Mouse (Mus musculus): ENCODE results near the gene Hist1h4f. TPM values are rescaled to one million over a fixed set of nuclear protein-coding genes. Genes with fewer than 3 reads are reported as not detected.

The Hist1h4f gene
- polyA plus RNA-seq, 1 experiment from 2014 or later: 2.2 TPM

DNA sequence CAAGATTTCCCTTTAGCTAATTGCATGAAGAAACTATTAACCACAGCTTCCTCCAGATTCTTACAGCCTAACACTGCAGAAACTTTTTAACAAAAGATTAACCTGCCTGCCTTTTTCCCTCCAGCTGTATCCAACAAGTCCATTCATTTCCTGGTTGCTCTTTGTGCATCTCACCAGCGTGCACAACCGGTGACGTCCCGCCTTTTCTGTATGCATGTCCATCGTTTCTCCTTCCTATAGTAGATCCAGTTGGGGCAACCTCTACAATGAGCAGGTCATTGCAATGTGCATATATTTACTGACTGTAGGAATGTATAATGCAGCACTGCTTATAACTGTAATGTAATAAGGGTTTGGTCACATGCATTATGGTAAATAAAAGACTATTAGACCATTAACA is 27.5 kb downstream of the Hist1h4f start:
- Histone ChIP-seq H3K27me3 (no peaks in the 10 kb centered on the region), H3K4me1 (peaks cover 16% of the 10 kb centered on the region), H3K4me2 (no peak overlapping the region), H3K9me3 (replicated peaks) (no peaks in the 10 kb centered on the region), H3K36me3 (ENCODE audit: poor library complexity, severe bottlenecking) (no peaks in the 10 kb centered on the region), H3K9ac (no peak overlapping the region), H3K4me3 (no peak overlapping the region), H3K27ac (no peak overlapping the region)
- no peak for ATAC-seq
- 52% methylated on average over 5 of the region's 5 CpGs for WGBS

DNA sequence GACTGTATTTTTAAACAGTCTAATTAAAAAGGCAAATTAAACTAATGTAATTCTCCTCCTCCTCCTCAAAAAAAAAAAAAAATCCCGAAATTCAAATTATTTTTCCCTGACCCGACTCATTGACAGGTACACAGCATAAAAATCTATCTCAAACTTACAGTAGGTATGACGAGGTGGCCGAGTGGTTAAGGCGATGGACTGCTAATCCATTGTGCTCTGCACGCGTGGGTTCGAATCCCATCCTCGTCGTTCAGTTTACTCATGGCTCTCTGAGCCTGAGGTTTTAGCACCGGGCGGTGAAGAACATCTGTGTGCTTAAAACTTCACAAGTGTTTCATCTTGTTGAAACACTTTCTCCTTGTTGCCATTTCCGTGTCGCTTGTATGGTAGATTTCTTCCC is 29.7 kb downstream of the Hist1h4f start:
- Histone ChIP-seq H3K27ac (no peak overlapping the region), H3K9me3 (replicated peaks) (no peaks in the 10 kb centered on the region), H3K4me1 (peaks cover 6% of the 10 kb centered on the region; the same call in 1 of the 2 replicates), H3K4me2 (peak overlapping the region; percentile 22; the same call in 1 of the 2 replicates), H3K27me3 (no peaks in the 10 kb centered on the region), H3K4me3 (no peak overlapping the region), H3K36me3 (ENCODE audit: poor library complexity, severe bottlenecking) (no peaks in the 10 kb centered on the region), H3K9ac (no peak overlapping the region)
- ATAC-seq: no peak
- WGBS: 1% methylated on average over 14 of the region's 14 CpGs

DNA sequence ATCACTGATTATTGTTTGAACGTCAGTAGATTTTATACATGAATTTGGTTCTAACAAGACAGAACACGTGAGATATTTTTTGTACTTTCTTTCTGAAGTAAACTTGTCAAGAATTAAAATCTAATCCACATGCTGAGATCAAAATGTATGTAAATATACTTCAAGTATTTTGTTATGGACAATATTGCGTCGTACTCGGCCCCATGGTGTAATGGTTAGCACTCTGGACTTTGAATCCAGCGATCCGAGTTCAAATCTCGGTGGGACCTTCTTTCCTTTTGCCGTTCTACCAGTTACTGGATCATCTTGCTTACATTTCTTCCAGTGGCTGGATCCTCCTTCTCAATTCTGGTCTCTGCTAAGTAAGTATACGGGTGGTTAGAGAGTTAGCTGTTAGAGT is 32.0 kb downstream of the Hist1h4f start:
- no peaks in the 10 kb centered on the region for H3K27me3 ChIP-seq
- H3K4me1 ChIP-seq: peaks cover 10% of the 10 kb centered on the region; the same call in 1 of the 2 replicates
- H3K36me3 ChIP-seq (ENCODE audit: poor library complexity, severe bottlenecking): no peaks in the 10 kb centered on the region
- no peaks in the 10 kb centered on the region for H3K9me3 ChIP-seq (replicated peaks)
- peak overlapping the region; percentile 54 for H3K4me2 ChIP-seq
- H3K27ac ChIP-seq: no peak overlapping the region
- peak overlapping the region; percentile 35 for H3K4me3 ChIP-seq
- under 1% methylated on average over 10 of the region's 10 CpGs for WGBS
- H3K9ac ChIP-seq: no peak overlapping the region
- peak; percentile 20; the same call in 1 of the 2 replicates for ATAC-seq

DNA sequence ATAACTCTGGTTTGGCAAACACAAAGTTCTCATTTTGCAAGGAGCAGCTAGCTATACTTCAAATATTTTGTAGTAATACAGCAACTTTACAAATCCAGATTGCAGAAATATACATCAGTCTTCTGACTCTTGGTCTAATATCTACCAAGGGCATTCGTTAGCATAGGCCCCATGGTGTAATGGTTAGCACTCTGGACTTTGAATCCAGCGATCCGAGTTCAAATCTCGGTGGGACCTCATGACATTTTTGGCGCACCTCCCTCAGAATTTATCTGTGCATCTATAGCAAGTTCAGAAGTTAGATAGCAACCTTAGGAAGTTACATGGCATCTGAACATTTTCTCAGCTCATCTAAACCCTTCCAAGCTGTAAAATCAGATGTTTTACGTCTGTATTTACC is 32.6 kb downstream of the Hist1h4f start:
- 0% methylated on average over 6 of the region's 6 CpGs for WGBS
- H3K36me3 ChIP-seq (ENCODE audit: poor library complexity, severe bottlenecking): no peaks in the 10 kb centered on the region
- H3K27ac ChIP-seq: no peak overlapping the region
- no peaks in the 10 kb centered on the region for H3K9me3 ChIP-seq (replicated peaks)
- ATAC-seq: peak; percentile 12; the same call in 1 of the 2 replicates
- peaks cover 10% of the 10 kb centered on the region; the same call in 1 of the 2 replicates for H3K4me1 ChIP-seq
- peak overlapping the region; percentile 35 for H3K4me3 ChIP-seq
- peak overlapping the region; percentile 54 for H3K4me2 ChIP-seq
- no peak overlapping the region for H3K9ac ChIP-seq
- H3K27me3 ChIP-seq: no peaks in the 10 kb centered on the region

DNA sequence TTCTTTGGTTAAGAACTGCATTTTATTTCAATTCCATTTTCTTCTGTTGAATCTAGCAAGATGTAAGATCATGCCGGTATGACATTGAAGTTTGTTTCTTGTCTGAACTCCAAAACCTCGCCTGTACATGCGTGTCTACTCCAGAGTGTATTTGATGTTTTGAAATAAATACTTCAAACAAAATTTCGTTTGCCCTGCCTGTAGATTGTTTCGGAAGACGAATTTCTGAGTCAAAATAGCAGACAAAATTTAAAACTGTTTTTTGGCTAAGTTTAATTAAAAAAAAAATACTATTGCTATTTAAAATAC is 33.2 kb downstream of the Hist1h4f start:
- no peak for ATAC-seq
- no peak overlapping the region for H3K9ac ChIP-seq
- WGBS: 1% methylated on average over 6 of the region's 6 CpGs

DNA sequence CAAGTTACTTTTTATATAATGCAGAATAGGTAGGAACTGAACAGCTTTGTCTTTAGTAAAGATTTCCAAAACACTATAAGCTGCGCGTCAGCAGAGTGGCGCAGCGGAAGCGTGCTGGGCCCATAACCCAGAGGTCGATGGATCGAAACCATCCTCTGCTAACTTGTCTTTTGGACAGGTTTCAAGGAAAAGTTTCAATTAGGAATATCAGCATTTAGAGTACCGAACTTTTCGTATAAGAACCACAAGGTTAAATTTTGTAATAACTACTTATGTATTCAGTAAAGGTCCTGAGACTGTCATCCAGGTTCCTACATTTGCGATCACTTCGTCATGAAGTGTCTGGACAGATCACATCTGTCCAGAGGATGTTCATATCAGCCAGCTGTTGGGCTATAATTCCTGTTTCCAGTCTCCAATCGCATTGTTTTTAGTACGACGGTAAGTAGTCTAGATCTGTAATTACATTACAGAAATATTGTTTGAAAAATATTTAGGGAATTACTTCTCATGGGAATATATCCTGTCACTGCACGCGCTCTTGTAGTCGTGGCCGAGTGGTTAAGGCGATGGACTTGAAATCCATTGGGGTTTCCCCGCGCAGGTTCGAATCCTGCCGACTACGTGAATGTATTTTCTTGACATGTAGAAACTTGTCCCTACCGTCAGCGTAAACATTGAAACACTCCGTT is 33.7 kb downstream of the Hist1h4f start:
- peak overlapping the region; percentile 50 for H3K4me3 ChIP-seq
- H3K9me3 ChIP-seq (replicated peaks): no peaks in the 10 kb centered on the region
- H3K9ac ChIP-seq: peak overlapping the region; percentile 46
- no peaks in the 10 kb centered on the region for H3K27me3 ChIP-seq
- under 1% methylated on average over 27 of the region's 27 CpGs for WGBS
- no peaks in the 10 kb centered on the region for H3K36me3 ChIP-seq (ENCODE audit: poor library complexity, severe bottlenecking)
- peak overlapping the region; percentile 74 for H3K4me2 ChIP-seq
- H3K4me1 ChIP-seq: peaks cover 10% of the 10 kb centered on the region; the same call in 1 of the 2 replicates
- peak; percentile 92 for ATAC-seq
- H3K27ac ChIP-seq: peak overlapping the region; percentile 66; the same call in 1 of the 2 replicates

More for the DNA sequence above, 33.2 kb downstream of the Hist1h4f start:
- H3K9me3 ChIP-seq (replicated peaks): no peaks in the 10 kb centered on the region
- no peaks in the 10 kb centered on the region for H3K36me3 ChIP-seq (ENCODE audit: poor library complexity, severe bottlenecking)
- no peaks in the 10 kb centered on the region for H3K27me3 ChIP-seq
- H3K27ac ChIP-seq: no peak overlapping the region
- peak overlapping the region; percentile 50 for H3K4me3 ChIP-seq
- H3K4me2 ChIP-seq: peak overlapping the region; percentile 74
- peaks cover 10% of the 10 kb centered on the region; the same call in 1 of the 2 replicates for H3K4me1 ChIP-seq

DNA sequence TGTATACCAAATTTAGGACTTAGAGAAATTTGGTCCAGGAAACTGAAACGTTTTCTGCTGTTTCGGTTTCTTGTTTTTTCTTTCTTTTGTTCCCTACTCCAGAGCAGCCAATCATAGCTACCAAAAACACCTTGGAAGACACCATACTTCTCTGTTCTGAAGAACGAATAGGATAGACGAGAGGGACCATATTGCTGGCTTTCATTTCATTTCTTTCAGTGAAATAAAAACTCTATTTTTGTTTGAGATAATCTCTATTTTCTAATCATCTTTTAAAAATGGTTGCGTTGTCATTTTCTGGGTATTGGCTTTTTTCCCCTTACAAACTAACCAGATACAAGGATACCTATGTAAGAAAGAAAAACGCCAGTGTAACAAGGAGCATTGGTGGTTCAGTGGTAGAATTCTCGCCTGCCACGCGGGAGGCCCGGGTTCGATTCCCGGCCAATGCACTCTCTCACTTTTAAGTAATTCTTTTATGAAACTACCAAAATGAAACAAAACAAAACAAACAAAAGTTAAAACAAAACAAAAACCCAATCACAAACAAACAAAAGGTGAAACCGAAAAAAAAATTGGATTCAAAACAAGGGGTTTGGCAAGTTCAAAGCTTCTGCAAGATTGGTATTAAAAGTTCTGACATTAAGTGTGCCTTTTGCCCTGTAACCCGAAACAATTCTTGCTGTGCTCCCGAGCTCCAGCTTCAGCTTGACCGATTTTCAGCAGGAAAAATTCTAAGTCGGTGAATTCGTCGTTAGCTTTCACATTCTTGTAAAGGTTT is 34.4 kb downstream of the Hist1h4f start:
- H3K4me2 ChIP-seq: peak overlapping the region; percentile 74
- under 1% methylated on average over 19 of the region's 19 CpGs for WGBS
- peak overlapping the region; percentile 66 for H3K27ac ChIP-seq
- H3K27me3 ChIP-seq: no peaks in the 10 kb centered on the region
- peak; percentile 74 for ATAC-seq
- H3K9ac ChIP-seq: peak overlapping the region; percentile 46; the same call in 1 of the 2 replicates
- peak overlapping the region; percentile 50 for H3K4me3 ChIP-seq
- H3K36me3 ChIP-seq (ENCODE audit: poor library complexity, severe bottlenecking): no peaks in the 10 kb centered on the region
- H3K9me3 ChIP-seq (replicated peaks): no peaks in the 10 kb centered on the region
- peaks cover 10% of the 10 kb centered on the region; the same call in 1 of the 2 replicates for H3K4me1 ChIP-seq

DNA sequence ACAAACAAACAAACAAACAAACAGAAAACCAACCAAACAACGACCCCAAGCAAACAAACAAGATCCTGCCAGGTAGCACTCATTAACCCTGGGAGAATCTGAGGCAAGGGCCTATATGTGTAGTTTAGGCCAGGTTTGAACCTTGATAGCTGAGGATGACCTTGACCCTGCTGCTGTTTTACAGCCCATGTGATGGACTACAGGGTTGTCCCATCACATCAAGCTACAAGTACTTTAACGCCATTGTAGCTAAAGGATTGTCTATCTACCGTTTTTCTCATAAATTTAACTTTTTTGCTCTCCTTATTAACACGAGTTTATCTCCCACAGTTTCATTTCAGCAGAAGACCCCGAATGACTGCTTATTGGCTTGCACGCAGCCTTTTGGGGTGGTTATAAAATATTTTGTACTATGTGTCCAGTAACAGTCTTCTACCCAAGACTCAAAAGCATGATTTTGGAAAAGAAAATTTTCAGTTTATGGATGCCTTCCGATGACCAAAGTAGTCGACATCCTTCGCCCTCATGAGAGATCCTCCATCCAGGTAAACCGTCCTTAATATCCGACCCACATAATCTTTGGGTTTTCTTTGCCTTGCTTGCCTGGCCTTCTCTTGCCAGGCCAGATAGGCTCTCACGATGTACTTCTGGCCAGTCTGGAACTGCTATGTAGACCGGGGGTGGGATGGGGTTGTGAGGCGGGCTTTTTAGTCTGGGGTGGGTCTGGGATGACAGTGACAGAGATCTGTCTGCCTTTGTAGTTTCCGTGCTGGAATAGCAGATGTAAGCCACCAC is 35.4 kb downstream of the Hist1h4f start:
- peaks cover 10% of the 10 kb centered on the region; the same call in 1 of the 2 replicates for H3K4me1 ChIP-seq
- no peaks in the 10 kb centered on the region for H3K9me3 ChIP-seq (replicated peaks)
- WGBS: 52% methylated on average over 15 of the region's 15 CpGs
- no peaks in the 10 kb centered on the region for H3K27me3 ChIP-seq
- H3K4me3 ChIP-seq: peak overlapping the region; percentile 50
- H3K36me3 ChIP-seq (ENCODE audit: poor library complexity, severe bottlenecking): no peaks in the 10 kb centered on the region
- peak overlapping the region; percentile 57 for H3K9ac ChIP-seq
- peak overlapping the region; percentile 60 for H3K4me2 ChIP-seq
- H3K27ac ChIP-seq: no peak overlapping the region
- ATAC-seq: no peak

DNA sequence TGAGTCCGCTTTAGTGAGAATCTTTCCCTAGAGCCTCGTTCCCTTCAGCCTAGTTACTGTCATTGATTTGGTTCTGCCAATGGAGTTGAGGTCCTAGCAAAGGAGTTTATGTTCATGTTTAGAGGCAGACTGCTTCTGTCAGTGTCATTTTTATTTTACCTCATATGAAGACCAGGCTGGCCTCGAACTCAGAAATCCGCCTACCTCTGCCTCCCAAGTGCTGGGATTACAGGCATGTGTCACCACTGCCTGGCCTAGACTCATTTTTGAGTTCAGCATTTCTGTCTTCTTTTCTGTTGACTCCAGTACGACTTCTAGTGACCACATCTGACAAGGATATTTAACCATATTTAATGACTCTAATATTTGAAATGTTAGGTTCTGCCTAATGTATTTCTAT is 36.2 kb downstream of the Hist1h4f start:
- Histone ChIP-seq H3K4me3 (no peak overlapping the region), H3K4me1 (peaks cover 10% of the 10 kb centered on the region; the same call in 1 of the 2 replicates), H3K27me3 (no peaks in the 10 kb centered on the region), H3K27ac (no peak overlapping the region), H3K9me3 (replicated peaks) (no peaks in the 10 kb centered on the region), H3K9ac (no peak overlapping the region), H3K4me2 (no peak overlapping the region), H3K36me3 (ENCODE audit: poor library complexity, severe bottlenecking) (no peaks in the 10 kb centered on the region)
- no peak for ATAC-seq
- 77% methylated on average over 5 of the region's 5 CpGs for WGBS

DNA sequence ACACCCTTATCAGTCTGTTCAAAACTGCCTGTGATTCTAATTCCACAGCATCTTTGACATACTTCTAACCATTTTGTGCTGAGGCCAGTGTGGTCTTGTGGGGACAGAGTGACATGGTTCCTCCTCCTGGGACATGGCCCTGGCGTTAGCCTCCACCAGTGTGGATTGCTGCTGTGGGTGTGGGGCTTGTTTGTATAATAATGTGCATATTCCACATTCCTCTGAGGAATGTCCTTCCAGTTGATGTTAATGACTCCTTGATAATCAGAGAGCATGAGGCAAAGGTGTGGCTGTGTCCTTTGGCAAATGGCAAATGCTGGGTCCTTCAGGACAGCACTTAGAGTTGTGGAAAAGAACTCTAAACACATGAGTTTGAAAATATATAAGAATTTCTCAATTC is 37.9 kb downstream of the Hist1h4f start:
- H3K9me3 ChIP-seq (replicated peaks): no peaks in the 10 kb centered on the region
- no peak overlapping the region for H3K9ac ChIP-seq
- no peak overlapping the region for H3K4me3 ChIP-seq
- no peak for ATAC-seq
- H3K4me1 ChIP-seq: 0 out of 2 replicates have a peak, but pooled peaks cover 4% of the 10 kb centered on the region
- WGBS: 78% methylated on average over 1 of the region's 1 CpGs
- no peak overlapping the region for H3K27ac ChIP-seq
- no peaks in the 10 kb centered on the region for H3K36me3 ChIP-seq (ENCODE audit: poor library complexity, severe bottlenecking)
- H3K27me3 ChIP-seq: no peaks in the 10 kb centered on the region
- no peak overlapping the region for H3K4me2 ChIP-seq

DNA sequence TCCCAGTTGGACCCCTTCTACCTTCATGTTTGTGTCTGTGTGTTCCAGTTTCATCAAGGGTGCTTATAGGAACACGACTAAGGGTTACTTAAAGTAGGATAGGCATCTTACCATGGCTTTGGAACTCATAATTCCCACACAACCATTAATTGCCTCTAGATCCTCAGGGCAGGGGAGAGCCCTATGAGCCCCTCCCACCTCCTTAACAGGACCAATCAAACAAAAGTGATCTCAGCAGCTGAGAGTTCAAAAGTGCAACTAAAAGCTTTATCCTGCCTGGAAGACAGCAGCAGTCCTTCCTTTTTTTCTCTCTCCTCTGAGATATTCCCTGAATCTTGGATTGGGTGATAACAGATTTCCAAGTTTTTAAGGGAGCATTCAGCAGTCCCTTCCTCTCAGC is 41.3 kb downstream of the Hist1h4f start:
- Histone ChIP-seq H3K36me3 (ENCODE audit: poor library complexity, severe bottlenecking) (no peaks in the 10 kb centered on the region), H3K27me3 (no peaks in the 10 kb centered on the region), H3K9ac (no peak overlapping the region), H3K4me3 (no peak overlapping the region), H3K4me2 (no peak overlapping the region), H3K4me1 (peaks cover 9% of the 10 kb centered on the region; the same call in 1 of the 2 replicates), H3K27ac (no peak overlapping the region), H3K9me3 (replicated peaks) (no peaks in the 10 kb centered on the region)
- 43% methylated on average over 1 of the region's 1 CpGs for WGBS
- no peak for ATAC-seq

All from forebrain, embryonic 13.5 days (tissue).